Mouse (Mus musculus) heart, adult 2 months (tissue): Measurements from ENCODE around the gene Dbndd1. TPM values are rescaled to one million over a fixed set of nuclear protein-coding genes. Genes with fewer than 3 reads are reported as not detected.
"Not testable (repeated sequence)": the region's sequence is repeated elsewhere in the genome, so short reads cannot be mapped to it uniquely, and the experiment has no call there.

Experiments
- DNase-seq, 2 experiments: peaks; one replicate each; pipeline ENCODE4 v3.0.0; 2021
- H3K27ac ChIP-seq: fragments of 200-600 bp; 2 replicates; pipeline ENCODE4 v1.8.1; 2022
- H3K27me3 ChIP-seq: fragments of 200-500 bp; 2 replicates; pipeline ENCODE4 v1.6.1; 2012; ENCODE audit warnings: mild to moderate bottlenecking, low read length, inconsistent platforms, mixed read lengths; ENCODE audit not compliant: control insufficient read depth, insufficient read depth
- H3K36me3 ChIP-seq: fragments of 200-500 bp; 2 replicates; pipeline ENCODE4 v1.6.1; 2012; ENCODE audit warnings: low read length, inconsistent platforms; ENCODE audit not compliant: control insufficient read depth, insufficient read depth
- H3K4me1 ChIP-seq: fragments of 200-500 bp; 2 replicates; pipeline ENCODE4 v1.6.1; 2011; ENCODE audit warnings: low read length; ENCODE audit not compliant: control insufficient read depth, insufficient read depth
- H3K4me3 ChIP-seq: fragments of 200-600 bp; 2 replicates; pipeline ENCODE4 v1.8.1; 2022
- H3K79me2 ChIP-seq: fragments of 200-500 bp; replicated peaks from 2 replicates; pipeline ENCODE4 v1.6.1; 2012; ENCODE audit warnings: mild to moderate bottlenecking, inconsistent platforms, low read length, moderate library complexity, mixed read lengths; ENCODE audit not compliant: control insufficient read depth, insufficient read depth
- H3K9ac ChIP-seq: fragments of 200-500 bp; 2 replicates; pipeline ENCODE4 v1.6.1; 2012; ENCODE audit warnings: low read depth, mild to moderate bottlenecking, control low read depth, inconsistent platforms, low read length, mixed read lengths
- CTCF ChIP-seq: fragments of 200-600 bp; IDR thresholded peaks from 2 replicates; pipeline ENCODE4 v1.8.1; 2022; ENCODE audit warnings: antibody characterized with exemption, mild to moderate bottlenecking, moderate library complexity
- EP300 ChIP-seq: fragments of 200-500 bp; IDR thresholded peaks from 2 replicates; pipeline ENCODE4 v1.6.1; 2011; ENCODE audit warnings: low read depth, low read length, control low read depth; ENCODE audit not compliant: insufficient read depth
- POLR2A ChIP-seq: fragments of 200-500 bp; IDR thresholded peaks from 2 replicates; pipeline ENCODE4 v1.6.1; 2011; ENCODE audit warnings: mild to moderate bottlenecking, low read depth, low read length, control low read depth; ENCODE audit not compliant: insufficient read depth
- WGBS: fragments of 180-500 bp; shearing (Covaris S2); methylation state at CpG from one replicate; pipeline ENCODE4 v1.1.7; 2018; 5-methylcytosine and 5-hydroxymethylcytosine counted together
- intact Hi-C: fragments of 180-260 bp; cut with DNase I; formaldehyde crosslinking; loops from one replicate; pipeline ENCODE4 v1.15.1; 2025
- polyA plus RNA-seq: library from polyadenylated mRNA; depleted of rRNA; stranded (reverse); fragments of >200 nt; gene quantifications from 2 replicates; pipeline ENCODE4 v1.2.3, GENCODE M21; 2012
- total RNA-seq, 2 experiments: library from RNA; stranded (reverse); gene quantifications; 2 replicates each; pipeline ENCODE4 v1.2.3; 2021

The Dbndd1 gene
- total and polyA plus RNA-seq, 3 experiments: 0.27 TPM; not detected in 2

- peak overlapping the region; percentile 94 for H3K9ac ChIP-seq
- peak overlapping the region; percentile 96 for H3K27ac ChIP-seq
- TF ChIP-seq POLR2A (no peak), EP300 (no peak), CTCF (no peak)
- intact Hi-C loops: loop anchor here (5.0 kb wide), 1 partner anchor 36 kb away; no protein-coding TSS in a partner anchor
- H3K27me3 ChIP-seq: no peaks in the 10 kb centered on the region
- H3K79me2 ChIP-seq: no peaks in the 10 kb centered on the region
- H3K36me3 ChIP-seq: no peaks in the 10 kb centered on the region
- peak overlapping the region; percentile 89 for H3K4me3 ChIP-seq
- DNase-seq: no peak
- peaks cover 9% of the 10 kb centered on the region for H3K4me1 ChIP-seq
- 27% methylated on average over 16 of the region's 16 CpGs for WGBS
Observed at GRCm38 (mm10) chr8:123478456-123479218, 36.6 kb downstream of the Dbndd1 start.

GRCm38 (mm10) chr8:123477737-123478258 is 37.5 kb downstream of the Dbndd1 start, which contains the start of gene Afg3l1:
TSS of gene Afg3l1 (plus strand) at chr8:123477903.
- H3K27me3 ChIP-seq: no peaks in the 10 kb centered on the region
- peak within 1 kb of the TSS; percentile 96 for H3K27ac ChIP-seq
- peak within 1 kb of the TSS; percentile 89 for H3K4me3 ChIP-seq
- peaks cover 9% of the 10 kb centered on the region for H3K4me1 ChIP-seq
- TF ChIP-seq CTCF (no peak), EP300 (peak; percentile 50; the same call in 1 of the 2 replicates), POLR2A (peak; percentile 75)
- H3K79me2 ChIP-seq: no peaks in the 10 kb centered on the region
- peak within 1 kb of the TSS; percentile 94 for H3K9ac ChIP-seq
- intact Hi-C loops: loop anchor here (5.0 kb wide), 1 partner anchor 35 kb away; no protein-coding TSS in a partner anchor
- peak; percentile 97 for DNase-seq
- H3K36me3 ChIP-seq: no peaks in the 10 kb centered on the region
- under 1% methylated on average over 57 of the region's 58 CpGs for WGBS

DNA sequence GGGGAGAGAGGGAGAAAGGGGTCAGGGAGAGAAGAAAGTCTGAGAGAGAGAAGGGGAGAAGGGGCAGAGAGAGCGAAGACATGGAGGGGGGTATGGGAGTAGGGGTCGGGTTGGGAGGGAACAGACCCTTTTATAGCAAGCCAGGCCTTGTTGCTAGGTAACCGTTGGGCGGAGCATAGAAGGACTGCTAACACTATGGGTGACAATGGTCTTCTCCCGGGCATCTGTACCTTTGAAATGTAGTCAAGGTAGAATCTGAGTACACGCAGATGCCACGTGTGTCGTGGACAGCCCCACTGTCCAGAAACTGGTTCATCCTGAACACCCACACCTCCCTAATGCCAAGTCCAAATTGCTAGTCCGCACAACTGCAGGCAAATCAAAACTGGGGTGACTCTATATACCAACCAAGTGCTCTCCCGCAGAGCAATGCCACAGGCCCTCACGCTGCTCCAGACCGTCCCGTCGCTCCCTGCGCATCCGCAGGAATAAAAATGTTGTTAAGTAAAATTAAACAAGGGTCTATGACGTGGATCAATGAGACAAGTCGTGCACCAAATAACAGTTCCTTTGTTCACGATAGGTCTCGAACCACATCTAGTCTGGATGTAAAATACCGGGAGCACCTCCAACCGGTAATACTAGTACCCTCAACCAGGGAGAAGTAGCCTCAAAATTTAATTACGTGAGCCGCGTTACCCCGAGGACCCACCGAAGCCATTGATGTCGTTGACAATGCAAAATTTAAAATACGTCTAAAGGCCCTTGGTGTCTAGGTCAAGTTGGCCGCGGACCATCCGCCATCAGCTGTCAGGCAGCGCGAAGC is 38.1 kb downstream of the Dbndd1 start:
- H3K27ac ChIP-seq: peak overlapping the region; percentile 96
- intact Hi-C loops: loop anchor here (5.0 kb wide), 1 partner anchor 35 kb away; no protein-coding TSS in a partner anchor

GRCm38 (mm10) chr8:123474549-123474948 is 40.7 kb downstream of the Dbndd1 start:
- H3K4me3 ChIP-seq, H3K9ac ChIP-seq, H3K79me2 ChIP-seq, intact Hi-C loops, H3K27me3 ChIP-seq, H3K27ac ChIP-seq, H3K4me1 ChIP-seq, H3K36me3 ChIP-seq, DNase-seq: not testable (repeated sequence)
- WGBS: 42% methylated on average over 5 of the region's 5 CpGs

More for the DNA sequence above, 38.1 kb downstream of the Dbndd1 start:
- peaks cover 9% of the 10 kb centered on the region for H3K4me1 ChIP-seq
- no peaks in the 10 kb centered on the region for H3K27me3 ChIP-seq
- TF ChIP-seq POLR2A (no peak), CTCF (no peak), EP300 (no peak)
- no peak for DNase-seq
- peak overlapping the region; percentile 89 for H3K4me3 ChIP-seq
- peak overlapping the region; percentile 94 for H3K9ac ChIP-seq
- H3K79me2 ChIP-seq: no peaks in the 10 kb centered on the region
- H3K36me3 ChIP-seq: no peaks in the 10 kb centered on the region
- 14% methylated on average over 34 of the region's 34 CpGs for WGBS

- H3K9ac ChIP-seq, H3K27ac ChIP-seq, H3K4me3 ChIP-seq, H3K79me2 ChIP-seq, intact Hi-C loops, H3K36me3 ChIP-seq, H3K27me3 ChIP-seq, H3K4me1 ChIP-seq, DNase-seq: not testable (repeated sequence)
- 70% methylated on average over 6 of the region's 6 CpGs for WGBS
Observed at GRCm38 (mm10) chr8:123472991-123473390, 42.3 kb downstream of the Dbndd1 start.

DNA sequence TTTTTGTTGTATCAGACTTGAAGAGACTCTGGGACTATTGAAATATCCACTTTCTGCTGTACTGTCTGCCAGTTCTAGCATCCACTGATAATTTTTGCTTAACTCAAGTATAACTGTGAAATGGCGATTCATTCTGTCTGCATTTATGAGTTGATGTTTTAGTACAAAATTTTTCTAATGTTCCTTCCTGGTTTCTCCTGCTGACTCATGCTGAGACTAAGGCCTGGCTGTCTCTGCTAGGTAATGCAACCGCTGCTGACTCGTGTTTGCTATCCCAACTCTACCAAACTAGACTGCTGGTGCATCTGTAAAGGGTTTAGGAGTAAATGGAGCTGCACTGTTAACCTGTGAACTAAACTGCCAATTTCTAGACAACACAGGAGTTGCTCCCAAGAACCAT is 47.8 kb downstream of the Dbndd1 start:
- H3K27ac ChIP-seq: no peak overlapping the region
- intact Hi-C loops: no loop called here
- no peak overlapping the region for H3K9ac ChIP-seq
- H3K79me2 ChIP-seq: no peaks in the 10 kb centered on the region
- 68% methylated on average over 3 of the region's 3 CpGs for WGBS
- TF ChIP-seq CTCF (no peak), POLR2A (no peak), EP300 (no peak)
- no peaks in the 10 kb centered on the region for H3K4me1 ChIP-seq
- H3K4me3 ChIP-seq: no peak overlapping the region
- no peaks in the 10 kb centered on the region for H3K27me3 ChIP-seq
- H3K36me3 ChIP-seq: no peaks in the 10 kb centered on the region
- no peak for DNase-seq
